Mouse (Mus musculus): ENCODE measurements around the gene Dll3.

Dll3 gene

DNA sequence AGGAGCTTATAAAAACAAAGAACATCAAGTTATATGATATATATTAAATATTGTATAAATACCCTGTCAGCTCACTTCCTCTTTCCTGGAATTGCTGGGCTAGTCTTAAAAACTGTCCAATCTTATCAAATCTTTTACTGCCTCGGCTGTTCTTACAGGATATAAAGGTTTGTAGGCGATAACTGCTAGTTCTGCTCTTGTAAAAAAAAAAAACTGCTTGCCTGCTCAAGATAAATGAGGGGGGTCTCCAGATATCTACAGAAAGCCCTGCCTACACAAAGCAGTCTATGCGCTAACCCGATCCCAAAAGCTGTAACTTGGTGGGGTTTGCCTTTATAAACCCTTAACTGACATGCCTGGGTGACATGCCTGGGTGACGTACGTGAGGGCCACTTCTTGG is 47.4 kb downstream of the Dll3 start:
- in situ Hi-C loops (cut with MboI, MseI), result no loop called here

DNA sequence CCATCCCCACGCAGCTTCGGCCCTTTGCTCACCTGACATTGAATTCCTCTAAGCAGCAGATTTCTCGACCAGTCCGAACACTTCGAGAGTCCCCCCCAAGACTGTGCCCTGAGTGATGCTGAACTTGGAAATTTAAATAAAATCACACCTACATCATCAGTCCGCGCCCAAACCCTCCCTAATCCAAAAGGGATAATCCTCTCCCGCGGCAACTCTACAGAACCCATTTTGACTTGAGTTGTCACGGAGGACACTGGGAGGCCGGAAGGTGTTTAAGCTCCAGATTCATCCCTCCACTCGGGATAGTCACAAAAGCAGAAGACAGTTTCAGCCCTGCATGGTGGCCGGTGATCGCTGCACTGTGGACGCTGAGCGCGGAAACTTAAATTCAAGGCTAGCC is 50.1 kb downstream of the Dll3 start:
- in situ Hi-C loops (cut with MboI, MseI), result no loop called here

DNA sequence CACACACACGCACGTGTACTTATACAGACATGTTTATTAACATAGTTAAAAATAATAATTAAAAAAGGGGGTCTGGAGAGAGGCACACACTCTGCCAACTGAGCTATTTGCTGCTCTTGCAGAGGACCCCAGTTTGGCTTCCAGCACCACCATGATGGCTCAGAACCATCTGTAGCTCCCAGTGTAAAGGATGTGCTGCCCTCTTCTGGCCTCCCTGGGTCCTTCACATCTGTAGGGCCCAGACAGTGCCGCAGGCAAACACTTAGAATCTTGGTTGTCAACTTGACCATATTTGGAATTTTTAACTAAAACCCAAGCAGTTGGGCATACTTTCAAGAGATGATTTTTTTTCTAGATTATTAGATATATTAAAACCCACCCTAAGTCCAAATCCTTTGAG is 53.1 kb downstream of the Dll3 start:
- in situ Hi-C loops (cut with MboI, MseI), result loop anchor here in 1 of 2 experiments (10.0 kb wide), 1 partner anchor 174 kb away; the partner anchor contains the start of gene Fcgbp

- in situ Hi-C loops (cut with MboI, MseI), result loop anchor here in 1 of 2 experiments (10.0 kb wide), 1 partner anchor 169 kb away; the partner anchor contains the start of gene Fcgbp
Measured at GRCm38 (mm10) chr7:28243943-28244342, 58.1 kb downstream of the Dll3 start.

Measured in T-helper 17 cell (primary cell).